Mouse (Mus musculus): ENCODE data around the gene Klhl40.

DNA sequence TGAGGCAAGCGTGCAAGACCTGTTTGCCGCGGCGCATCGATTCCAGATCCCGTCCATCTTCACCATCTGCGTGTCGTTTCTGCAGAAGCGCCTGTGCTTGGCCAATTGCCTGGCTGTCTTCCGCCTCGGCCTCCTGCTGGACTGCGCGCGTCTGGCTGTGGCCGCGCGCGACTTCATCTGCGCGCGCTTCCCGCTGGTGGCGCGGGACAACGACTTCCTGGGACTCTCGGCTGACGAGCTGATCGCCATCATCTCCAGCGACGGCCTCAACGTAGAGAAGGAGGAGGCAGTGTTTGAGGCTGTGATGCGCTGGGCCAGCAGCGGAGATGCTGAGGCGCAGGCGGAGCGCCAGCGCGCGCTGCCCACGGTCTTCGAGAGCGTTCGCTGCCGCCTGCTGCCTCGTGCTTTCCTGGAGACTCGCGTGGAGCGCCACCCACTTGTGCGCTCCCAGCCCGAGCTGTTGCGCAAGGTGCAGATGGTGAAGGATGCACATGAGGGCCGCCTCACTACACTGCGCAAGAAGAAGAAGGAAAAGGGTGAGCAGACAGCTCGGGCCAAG, 738 bp downstream of the Klhl40 start:
- TF ChIP-seq CTCF (IDR thresholded peaks at IDR 0.05; ENCODE audit: low read depth) = no peak
- no peak for TF ChIP-seq EP300 (IDR thresholded peaks at IDR 0.05; ENCODE audit: low read depth)

Data from heart, postnatal 0 days (tissue).